Mouse (Mus musculus) mouse trophoblast stem cell (cell line): ENCODE measurements at regions not wholly inside any gene's neighbourhood (a gene's known extent, or its start where the extent isn't known, plus 50 kb on each side); places are given as distances from the start of the nearest gene placed in this dataset.

Experiments
- in situ Hi-C, 2 experiments: fragments of 300-500 bp; cut with MseI, MboI; formaldehyde crosslinking; loops; 2 replicates in 1 of 2; 3 replicates in 1 of 2; pipeline ENCODE4 v1.15.1; 2025

- in situ Hi-C loops = no loop called here
These were observed 174.1 kb downstream of the Slc38a4 start for GRCm38 (mm10) chr15:96881519-96882170.

GRCm38 (mm10) chr15:96880066-96880465 is 175.7 kb downstream of the Slc38a4 start:
- in situ Hi-C loops = no loop called here

- in situ Hi-C loops = no loop called here
These were observed 177.0 kb downstream of the Slc38a4 start for GRCm38 (mm10) chr15:96878796-96879195.

GRCm38 (mm10) chr15:96877931-96878330 is 177.8 kb downstream of the Slc38a4 start:
- in situ Hi-C loops = no loop called here

GRCm38 (mm10) chr15:96877271-96877670 is 177.7 kb upstream of the Slc38a2 start:
- in situ Hi-C loops = no loop called here

GRCm38 (mm10) chr15:96874145-96874544 is 174.6 kb upstream of the Slc38a2 start:
- in situ Hi-C loops = no loop called here

GRCm38 (mm10) chr15:96873562-96873961 is 174.0 kb upstream of the Slc38a2 start:
- in situ Hi-C loops = no loop called here

GRCm38 (mm10) chr15:96873126-96873525 is 173.6 kb upstream of the Slc38a2 start:
- in situ Hi-C loops = no loop called here

GRCm38 (mm10) chr15:96867701-96868100 is 168.2 kb upstream of the Slc38a2 start:
- in situ Hi-C loops = no loop called here

GRCm38 (mm10) chr15:96865932-96866331 is 166.4 kb upstream of the Slc38a2 start:
- in situ Hi-C loops = no loop called here

GRCm38 (mm10) chr15:96857709-96858108 is 158.2 kb upstream of the Slc38a2 start:
- in situ Hi-C loops = no loop called here

- in situ Hi-C loops = no loop called here
These were observed 152.6 kb upstream of the Slc38a2 start for GRCm38 (mm10) chr15:96851970-96852768.

GRCm38 (mm10) chr15:96848150-96848549 is 148.6 kb upstream of the Slc38a2 start:
- in situ Hi-C loops = no loop called here

GRCm38 (mm10) chr15:96845221-96845620 is 145.7 kb upstream of the Slc38a2 start:
- in situ Hi-C loops = no loop called here

GRCm38 (mm10) chr15:96844290-96844689 is 144.8 kb upstream of the Slc38a2 start:
- in situ Hi-C loops = no loop called here

- in situ Hi-C loops = no loop called here
These were observed 144.1 kb upstream of the Slc38a2 start for GRCm38 (mm10) chr15:96843589-96843988.

GRCm38 (mm10) chr15:96842881-96843280 is 143.4 kb upstream of the Slc38a2 start:
- in situ Hi-C loops = no loop called here

- in situ Hi-C loops = loop anchor here in 1 of 2 experiments (10.0 kb wide), 1 partner anchor 122 kb away; no protein-coding TSS in a partner anchor
These were observed 137.1 kb upstream of the Slc38a2 start for GRCm38 (mm10) chr15:96836670-96837069.

- in situ Hi-C loops = loop anchor here in 1 of 2 experiments (10.0 kb wide), 1 partner anchor 120 kb away; no protein-coding TSS in a partner anchor
These were observed 135.3 kb upstream of the Slc38a2 start for GRCm38 (mm10) chr15:96834862-96835261.

GRCm38 (mm10) chr15:96834162-96834843 is 134.8 kb upstream of the Slc38a2 start:
- in situ Hi-C loops = loop anchor here in 1 of 2 experiments (10.0 kb wide), 1 partner anchor 120 kb away; no protein-coding TSS in a partner anchor

- in situ Hi-C loops = loop anchor here in 1 of 2 experiments (10.0 kb wide), 1 partner anchor 118 kb away; no protein-coding TSS in a partner anchor
These were observed 132.9 kb upstream of the Slc38a2 start for GRCm38 (mm10) chr15:96832389-96832788.

- in situ Hi-C loops = loop anchor here in 1 of 2 experiments (10.0 kb wide), 1 partner anchor 116 kb away; no protein-coding TSS in a partner anchor
These were observed 131.7 kb upstream of the Slc38a2 start for GRCm38 (mm10) chr15:96831256-96831655.
